Mouse (Mus musculus): ENCODE measurements around the gene Arl16. TPM values are rescaled to one million over a fixed set of nuclear protein-coding genes. Genes with fewer than 3 reads are reported as not detected.

The Arl16 gene
- 38.6 and 47.5 TPM in 2 replicates for polyA plus RNA-seq (2015; fragmentation: Nextera tagmentation; extraction: Ambion mirVana)

DNA sequence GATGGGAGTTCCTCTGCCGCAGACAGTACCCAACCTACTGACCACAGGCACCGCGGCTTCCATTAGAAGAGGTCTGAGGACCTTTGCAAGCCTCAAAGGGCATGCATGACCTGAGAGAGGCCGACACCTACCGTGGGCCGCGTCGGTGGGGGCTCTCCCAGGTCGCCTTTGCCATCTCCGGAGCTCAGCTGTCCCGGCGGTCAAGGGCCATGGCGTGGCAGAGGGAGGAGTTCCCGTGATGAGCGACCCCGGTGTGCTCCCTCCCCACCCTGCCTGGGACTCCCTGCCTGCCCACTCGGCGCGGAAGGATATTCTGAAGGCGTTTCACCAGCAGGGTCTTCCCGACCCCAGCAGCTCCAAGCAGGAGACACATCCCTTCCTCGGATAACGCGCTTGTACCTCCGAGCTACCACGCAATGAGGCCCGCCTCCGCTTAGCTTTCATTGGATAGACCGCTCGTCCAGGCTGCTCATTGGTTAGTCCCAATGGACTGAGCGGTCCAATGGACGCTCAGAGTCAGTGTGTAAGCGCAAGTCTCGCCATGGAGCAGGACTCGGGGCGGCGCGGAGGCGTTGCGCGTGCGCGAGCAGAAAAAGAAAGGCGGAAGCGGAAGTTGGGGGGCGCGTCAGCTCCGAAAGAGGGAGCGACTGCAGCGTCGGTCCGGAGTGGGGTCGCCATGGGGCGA is at the start of gene Arl16:
Gene Arl16 (minus strand): TSS at position 557 of the 685 bp plus-strand sequence.

DNA sequence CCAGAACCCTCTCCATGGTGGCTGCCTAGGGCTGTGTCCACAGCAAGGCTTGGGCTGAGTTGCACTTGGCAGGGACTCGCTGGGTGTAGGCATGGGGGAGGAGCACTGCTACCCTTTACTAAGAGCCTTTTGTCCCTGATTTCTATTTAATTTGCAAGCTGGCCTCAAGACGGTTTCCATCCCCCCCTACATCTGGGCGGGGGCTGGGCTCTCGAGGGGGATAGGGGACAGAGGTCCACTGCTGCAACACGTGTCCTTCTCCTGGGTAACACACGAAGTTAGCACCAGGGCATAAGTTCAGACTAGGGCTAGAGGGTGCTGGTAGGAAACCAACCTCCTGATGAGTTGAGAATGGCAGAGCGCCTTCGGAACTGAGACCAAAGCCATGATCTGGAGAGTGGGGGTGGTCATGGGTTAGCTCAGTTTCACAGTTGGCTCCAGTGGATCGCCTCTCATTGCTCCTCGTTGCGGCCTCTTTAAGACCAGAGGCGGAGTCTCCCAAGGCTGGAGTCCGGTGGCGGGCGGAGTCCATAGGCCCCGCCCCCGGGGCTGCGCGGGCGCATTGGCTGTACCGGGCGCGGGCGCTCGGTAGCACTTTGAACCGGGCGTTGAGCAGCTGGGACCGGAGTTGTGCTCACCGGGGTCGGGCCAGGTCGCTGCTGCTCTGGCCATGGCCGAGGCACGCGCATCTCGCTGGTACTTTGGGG is 24.1 kb upstream of the Arl16 start, which contains the start of gene Slc25a10:
Gene Slc25a10 (plus strand): TSS at position 524 of the 707 bp plus-strand sequence.

DNA sequence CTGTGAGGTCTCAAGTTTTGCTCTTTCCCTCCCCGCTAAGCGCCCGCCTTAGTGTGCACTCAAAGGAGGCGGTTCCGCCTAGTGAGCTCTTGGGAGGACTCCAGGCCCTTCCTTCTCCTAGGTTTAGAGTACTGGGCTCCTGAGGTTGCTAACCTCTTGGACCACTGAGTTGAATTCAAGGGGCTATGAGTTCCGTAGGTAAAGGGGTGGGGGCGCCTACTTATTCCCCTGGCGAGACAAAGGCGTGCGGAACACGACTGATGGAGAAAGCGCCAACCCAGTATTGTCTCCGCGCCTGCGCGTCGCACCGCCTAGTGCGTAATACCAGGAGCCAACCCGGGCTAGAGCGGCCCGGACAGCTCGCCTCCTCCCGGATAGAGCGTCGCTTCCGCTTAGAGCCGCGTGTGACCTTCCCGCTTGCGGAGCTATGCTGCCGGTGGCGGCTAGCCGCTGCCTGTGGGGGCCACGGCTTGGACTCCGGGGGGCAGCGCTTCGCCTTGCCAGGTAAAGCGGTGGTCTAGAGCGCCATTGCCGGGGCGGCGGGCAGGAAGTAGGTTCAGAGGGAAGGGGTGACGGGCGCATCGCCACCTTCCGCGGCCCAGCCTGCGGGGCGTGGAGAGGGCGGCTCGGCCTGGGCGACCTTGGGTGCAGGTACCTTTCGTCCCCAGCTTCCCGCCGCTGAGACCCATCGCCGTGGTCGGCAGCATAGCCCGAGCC is 17.0 kb upstream of the Arl16 start, which contains the start of gene Mrpl12:
Gene Mrpl12 (plus strand): TSS at position 349 of the 717 bp plus-strand sequence.

DNA sequence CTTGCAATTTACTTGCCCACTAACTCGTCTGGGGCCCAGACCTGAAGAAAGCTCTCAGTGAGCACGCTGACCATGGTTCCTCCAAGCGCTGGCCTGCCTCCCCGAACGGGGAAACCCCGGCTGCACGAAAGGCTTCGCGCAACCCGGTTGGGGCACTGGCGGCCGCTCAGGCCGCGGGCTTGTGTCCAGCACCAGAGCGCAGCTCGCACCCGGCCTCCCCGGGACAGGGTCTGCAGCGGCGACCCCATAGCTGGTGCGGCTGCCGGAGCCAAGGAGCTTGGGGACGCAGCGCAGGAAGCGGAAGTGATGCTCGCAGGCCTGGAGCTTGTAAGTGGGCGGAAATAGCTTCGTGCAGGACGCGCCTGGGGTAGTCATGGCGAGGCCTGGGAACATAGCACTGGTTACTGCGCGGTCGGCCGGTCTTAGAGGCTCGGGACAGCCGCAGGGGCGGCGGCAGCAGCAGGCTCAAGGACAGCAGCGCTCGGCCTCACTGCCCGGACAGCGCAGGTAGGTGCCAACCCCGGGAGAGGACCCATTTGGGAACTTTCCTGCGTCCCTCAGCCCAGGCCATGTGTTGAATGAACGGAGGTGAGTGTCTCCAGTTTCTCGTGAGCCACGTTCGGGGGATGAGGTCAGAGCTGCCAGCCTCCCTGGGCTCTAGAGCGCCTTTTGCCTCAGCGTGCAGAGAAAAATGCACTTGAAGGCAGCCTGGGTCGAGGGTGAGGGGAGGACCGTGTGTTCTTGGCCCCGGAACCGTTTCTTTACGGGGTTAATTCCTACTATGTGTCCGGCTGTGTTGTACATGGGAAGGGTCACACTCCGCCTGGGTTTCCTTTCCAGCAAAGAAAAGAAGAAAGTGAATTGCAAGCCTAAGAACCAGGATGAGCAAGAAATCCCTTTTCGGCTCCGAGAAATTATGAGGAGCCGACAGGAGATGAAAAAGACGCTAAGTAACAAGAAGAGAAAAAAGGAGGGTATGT is 9.3 kb downstream of the Arl16 start, which contains the start of the genes Oxld1 and Ccdc137:
Gene Oxld1 (minus strand): TSS at position 297 of the 980 bp plus-strand sequence.
Gene Ccdc137 (plus strand): TSS at position 344 of the 980 bp plus-strand sequence.

DNA sequence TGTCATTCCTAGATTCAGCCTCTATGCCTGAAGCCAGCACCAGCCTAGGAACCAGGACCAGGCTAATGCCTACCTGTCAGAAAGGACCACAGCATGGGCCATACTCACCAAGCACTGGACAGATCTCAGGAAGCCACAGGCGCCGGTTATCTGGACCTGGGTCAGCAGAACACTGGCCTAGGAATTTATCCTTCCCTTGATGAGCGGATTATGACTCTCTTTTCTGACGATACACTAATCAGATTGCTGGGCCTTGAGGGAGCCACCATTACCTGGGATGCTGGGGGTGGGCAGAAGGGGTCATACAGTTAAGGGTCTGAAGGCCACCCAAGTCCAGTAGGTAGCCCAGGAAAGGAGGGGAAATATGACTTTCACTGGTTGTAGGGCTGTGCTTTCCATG is 14.1 kb downstream of the Arl16 start, which contains the start of gene Pde6g:
Gene Pde6g (minus strand): TSS at position 195 of the 400 bp plus-strand sequence.

DNA sequence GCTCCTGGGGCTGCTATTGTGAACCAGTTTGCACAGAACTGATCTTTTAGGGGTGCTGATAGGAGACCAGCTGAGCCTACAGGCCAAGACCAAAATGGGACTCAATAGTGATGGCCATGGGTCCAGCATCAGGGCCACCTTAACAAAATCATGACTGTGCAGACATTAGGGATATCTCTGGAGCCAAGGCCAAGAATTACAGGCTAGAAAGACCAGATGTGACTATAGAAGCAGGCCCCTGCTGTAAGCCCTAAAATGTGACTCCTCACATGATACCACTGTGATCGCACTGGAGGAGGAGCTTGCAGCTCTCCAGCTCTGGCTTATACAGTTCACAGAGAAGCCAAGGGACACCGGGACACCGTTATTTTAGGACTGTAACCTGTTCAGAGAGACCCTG is 25.1 kb downstream of the Arl16 start, which contains the start of gene Tspan10:
Gene Tspan10 (plus strand): TSS at position 301 of the 400 bp plus-strand sequence.

DNA sequence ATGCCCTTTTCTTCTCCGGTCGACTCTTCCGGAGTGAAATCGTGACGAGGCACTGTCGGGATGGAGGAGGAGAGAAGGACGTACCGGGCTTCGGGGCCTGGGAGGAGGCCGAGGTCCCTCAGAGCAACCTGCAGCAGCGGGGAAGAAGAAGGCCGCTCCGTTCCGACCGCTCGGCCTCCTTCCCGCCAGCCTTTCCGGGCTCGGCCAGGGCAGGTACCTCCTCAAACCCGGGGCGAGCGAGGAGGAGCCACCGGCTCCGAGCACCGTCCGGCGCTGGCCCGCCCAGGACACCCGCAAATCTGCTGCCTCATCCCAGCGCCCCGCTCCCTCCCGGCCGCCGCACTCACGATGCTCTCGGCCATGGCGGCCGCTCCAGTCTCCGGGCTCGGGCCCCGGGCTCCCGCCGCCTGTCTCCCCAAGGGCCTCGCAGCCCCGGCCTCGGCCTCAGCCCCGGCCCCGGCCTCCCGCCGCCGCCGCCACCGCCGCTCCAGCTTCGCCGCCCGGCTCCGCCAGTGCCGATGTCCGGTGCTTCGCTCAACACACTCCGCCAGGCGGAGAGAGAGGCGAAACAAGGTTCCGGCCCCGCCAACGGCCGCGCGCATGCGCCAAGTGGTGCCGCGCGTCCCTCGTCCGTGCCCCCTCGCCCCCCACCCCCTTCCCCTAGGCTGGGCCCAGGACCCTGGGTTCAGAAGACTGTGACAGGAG is 30.1 kb downstream of the Arl16 start, which contains the start of gene Nploc4:
Gene Nploc4 (minus strand): TSS at position 557 of the 705 bp plus-strand sequence.

Other genes starting within 250 kb of the Arl16 start
- gene Bahcc1, start 234.7 kb downstream of the Arl16 start, polyA plus RNA-seq (2015; fragmentation: Nextera tagmentation; extraction: Ambion mirVana), result 4.2 TPM in 2 replicates
- 924 and 1,111 TPM in 2 replicates for gene Actg1, start 119.1 kb downstream of the Arl16 start, polyA plus RNA-seq (2015; fragmentation: Nextera tagmentation; extraction: Ambion mirVana)
- 0.49 and 0.69 TPM in 2 replicates for gene Fscn2, start 106.1 kb downstream of the Arl16 start, polyA plus RNA-seq (2015; fragmentation: Nextera tagmentation; extraction: Ambion mirVana)
- gene Faap100, start 88.8 kb downstream of the Arl16 start, polyA plus RNA-seq (2015; fragmentation: Nextera tagmentation; extraction: Ambion mirVana), result 15.2 and 21.4 TPM in 2 replicates
- gene Nploc4, start 29.9 kb downstream of the Arl16 start, polyA plus RNA-seq (2015; fragmentation: Nextera tagmentation; extraction: Ambion mirVana), result 20.4 and 26.7 TPM in 2 replicates
- gene Tspan10, start 25.0 kb downstream of the Arl16 start, polyA plus RNA-seq (2015; fragmentation: Nextera tagmentation; extraction: Ambion mirVana), result not detected in 2 replicates
- not detected in 2 replicates for gene Pde6g, start 14.1 kb downstream of the Arl16 start, polyA plus RNA-seq (2015; fragmentation: Nextera tagmentation; extraction: Ambion mirVana)
- gene Oxld1, start 9.5 kb downstream of the Arl16 start, polyA plus RNA-seq (2015; fragmentation: Nextera tagmentation; extraction: Ambion mirVana), result 54.3 and 83.5 TPM in 2 replicates
- gene Ccdc137, start 9.5 kb downstream of the Arl16 start, polyA plus RNA-seq (2015; fragmentation: Nextera tagmentation; extraction: Ambion mirVana), result 17.7 and 21.3 TPM in 2 replicates
- gene Mrpl12, start 17.0 kb upstream of the Arl16 start, polyA plus RNA-seq (2015; fragmentation: Nextera tagmentation; extraction: Ambion mirVana), result 164 and 216 TPM in 2 replicates
- gene Slc25a10, start 24.2 kb upstream of the Arl16 start, polyA plus RNA-seq (2015; fragmentation: Nextera tagmentation; extraction: Ambion mirVana), result 37.8 and 83.2 TPM in 2 replicates
- 2.4 and 2.5 TPM in 2 replicates for gene Gcgr, start 63.1 kb upstream of the Arl16 start, polyA plus RNA-seq (2015; fragmentation: Nextera tagmentation; extraction: Ambion mirVana)
- gene Mcrip1, start 82.1 kb upstream of the Arl16 start, polyA plus RNA-seq (2015; fragmentation: Nextera tagmentation; extraction: Ambion mirVana), result 173 and 184 TPM in 2 replicates
- gene Ppp1r27, start 83.5 kb upstream of the Arl16 start, polyA plus RNA-seq (2015; fragmentation: Nextera tagmentation; extraction: Ambion mirVana), result 0.39 and 1.3 TPM in 2 replicates
- 393 and 466 TPM in 2 replicates for gene P4hb, start 105.6 kb upstream of the Arl16 start, polyA plus RNA-seq (2015; fragmentation: Nextera tagmentation; extraction: Ambion mirVana)
- 318 and 341 TPM in 2 replicates for gene Arhgdia, start 114.0 kb upstream of the Arl16 start, polyA plus RNA-seq (2015; fragmentation: Nextera tagmentation; extraction: Ambion mirVana)
- gene Alyref, start 130.8 kb upstream of the Arl16 start, polyA plus RNA-seq (2015; fragmentation: Nextera tagmentation; extraction: Ambion mirVana), result 271 and 273 TPM in 2 replicates
- 152 and 197 TPM in 2 replicates for gene Anapc11, start 130.8 kb upstream of the Arl16 start, polyA plus RNA-seq (2015; fragmentation: Nextera tagmentation; extraction: Ambion mirVana)
- 1.7 and 3.3 TPM in 2 replicates for gene Npb, start 140.9 kb upstream of the Arl16 start, polyA plus RNA-seq (2015; fragmentation: Nextera tagmentation; extraction: Ambion mirVana)
- gene Pcyt2, start 150.3 kb upstream of the Arl16 start, polyA plus RNA-seq (2015; fragmentation: Nextera tagmentation; extraction: Ambion mirVana), result 62.0 and 82.8 TPM in 2 replicates
- gene Sirt7, start 157.6 kb upstream of the Arl16 start, polyA plus RNA-seq (2015; fragmentation: Nextera tagmentation; extraction: Ambion mirVana), result 33.3 and 62.9 TPM in 2 replicates
- gene Mafg, start 166.0 kb upstream of the Arl16 start, polyA plus RNA-seq (2015; fragmentation: Nextera tagmentation; extraction: Ambion mirVana), result 18.1 and 19.0 TPM in 2 replicates
- gene Pycr1, start 176.2 kb upstream of the Arl16 start, polyA plus RNA-seq (2015; fragmentation: Nextera tagmentation; extraction: Ambion mirVana), result 5.8 and 9.0 TPM in 2 replicates
- 0.22 and 0.95 TPM in 2 replicates for gene Myadml2, start 180.6 kb upstream of the Arl16 start, polyA plus RNA-seq (2015; fragmentation: Nextera tagmentation; extraction: Ambion mirVana)
- gene Notum, start 193.6 kb upstream of the Arl16 start, polyA plus RNA-seq (2015; fragmentation: Nextera tagmentation; extraction: Ambion mirVana), result 6.2 and 6.7 TPM in 2 replicates
- 103 and 122 TPM in 2 replicates for gene Aspscr1, start 205.4 kb upstream of the Arl16 start, polyA plus RNA-seq (2015; fragmentation: Nextera tagmentation; extraction: Ambion mirVana)
- 228 and 364 TPM in 2 replicates for gene Cenpx, start 246.1 kb upstream of the Arl16 start, polyA plus RNA-seq (2015; fragmentation: Nextera tagmentation; extraction: Ambion mirVana)
- gene Lrrc45, start 246.3 kb upstream of the Arl16 start, polyA plus RNA-seq (2015; fragmentation: Nextera tagmentation; extraction: Ambion mirVana), result 22.0 and 34.8 TPM in 2 replicates